Mouse (Mus musculus): ENCODE measurements around the gene Gstp2. TPM values are rescaled to one million over a fixed set of nuclear protein-coding genes. Genes with fewer than 3 reads are reported as not detected.
A peak's percentile ranks its signal among the peaks of the same experiment; 100 is the strongest.
"Not testable (repeated sequence)": the region's sequence is repeated elsewhere in the genome, so short reads cannot be mapped to it uniquely, and the experiment has no call there.

Gstp2 gene
- polyA plus RNA-seq, 1 experiment from 2014 or later, result 2.6 TPM

- not testable (repeated sequence) for H3K27me3 ChIP-seq (replicated peaks; ENCODE audit: control insufficient read depth, insufficient read depth, low read length); H3K36me3 ChIP-seq (ENCODE audit: control insufficient read depth, insufficient read depth, low read length); H3K4me2 ChIP-seq (ENCODE audit: low read length); H3K4me3 ChIP-seq (ENCODE audit: low read length); ATAC-seq; H3K27ac ChIP-seq (ENCODE audit: low read depth, low read length); H3K9me3 ChIP-seq (ENCODE audit: control insufficient read depth, low read length); H3K9ac ChIP-seq (ENCODE audit: low read depth, low read length); H3K4me1 ChIP-seq (ENCODE audit: control insufficient read depth, insufficient read depth, low read depth, low read length)
- 89% methylated on average over 5 of the region's 5 CpGs for WGBS
Measured at GRCm38 (mm10) chr19:4044109-4044508, 1.7 kb downstream of the Gstp2 start.

GRCm38 (mm10) chr19:4042124-4042523 lies 3.7 kb downstream of the Gstp2 start:
- 68% methylated on average over 14 of the region's 14 CpGs for WGBS
- H3K27me3 ChIP-seq (replicated peaks; ENCODE audit: control insufficient read depth, insufficient read depth, low read length), result no peaks in the 10 kb centered on the region
- no peak overlapping the region for H3K4me3 ChIP-seq (ENCODE audit: low read length)
- H3K27ac ChIP-seq (ENCODE audit: low read depth, low read length), result no peak overlapping the region
- no peaks in the 10 kb centered on the region; the same call in 1 of the 2 replicates for H3K4me1 ChIP-seq (ENCODE audit: control insufficient read depth, insufficient read depth, low read depth, low read length)
- H3K36me3 ChIP-seq (ENCODE audit: control insufficient read depth, insufficient read depth, low read length), result no peaks in the 10 kb centered on the region
- no peak for ATAC-seq
- no peak overlapping the region for H3K9ac ChIP-seq (ENCODE audit: low read depth, low read length)
- no peaks in the 10 kb centered on the region for H3K9me3 ChIP-seq (ENCODE audit: control insufficient read depth, low read length)
- no peak overlapping the region for H3K4me2 ChIP-seq (ENCODE audit: low read length)

- WGBS, result 90% methylated on average over 3 of the region's 4 CpGs
Measured at GRCm38 (mm10) chr19:4041500-4041899, 4.3 kb downstream of the Gstp2 start.

GRCm38 (mm10) chr19:4040941-4041340 lies 4.9 kb downstream of the Gstp2 start:
- WGBS, result 84% methylated on average over 5 of the region's 5 CpGs
- H3K27me3 ChIP-seq (replicated peaks; ENCODE audit: control insufficient read depth, insufficient read depth, low read length); H3K9me3 ChIP-seq (ENCODE audit: control insufficient read depth, low read length); ATAC-seq; H3K9ac ChIP-seq (ENCODE audit: low read depth, low read length); H3K4me2 ChIP-seq (ENCODE audit: low read length); H3K4me1 ChIP-seq (ENCODE audit: control insufficient read depth, insufficient read depth, low read depth, low read length); H3K27ac ChIP-seq (ENCODE audit: low read depth, low read length); H3K36me3 ChIP-seq (ENCODE audit: control insufficient read depth, insufficient read depth, low read length); H3K4me3 ChIP-seq (ENCODE audit: low read length): not testable (repeated sequence)

More at GRCm38 (mm10) chr19:4041500-4041899, 4.3 kb downstream of the Gstp2 start:
- not testable (repeated sequence) for H3K9me3 ChIP-seq (ENCODE audit: control insufficient read depth, low read length); ATAC-seq; H3K4me1 ChIP-seq (ENCODE audit: control insufficient read depth, insufficient read depth, low read depth, low read length); H3K9ac ChIP-seq (ENCODE audit: low read depth, low read length); H3K4me2 ChIP-seq (ENCODE audit: low read length); H3K36me3 ChIP-seq (ENCODE audit: control insufficient read depth, insufficient read depth, low read length); H3K4me3 ChIP-seq (ENCODE audit: low read length); H3K27ac ChIP-seq (ENCODE audit: low read depth, low read length); H3K27me3 ChIP-seq (replicated peaks; ENCODE audit: control insufficient read depth, insufficient read depth, low read length)

GRCm38 (mm10) chr19:4037788-4038232 lies 8.0 kb downstream of the Gstp2 start, which contains the start of gene Gstp1:
Gene Gstp1, minus strand, starts transcription at chr19:4037985.
- Histone ChIP-seq H3K4me3 (ENCODE audit: low read length) (peak within 1 kb of the TSS; percentile 73), H3K4me2 (ENCODE audit: low read length) (peak within 1 kb of the TSS; percentile 65), H3K9ac (ENCODE audit: low read depth, low read length) (peak within 1 kb of the TSS; percentile 89), H3K9me3 (ENCODE audit: control insufficient read depth, low read length) (no peaks in the 10 kb centered on the region), H3K27me3 (replicated peaks; ENCODE audit: control insufficient read depth, insufficient read depth, low read length) (no peaks in the 10 kb centered on the region), H3K27ac (ENCODE audit: low read depth, low read length) (peak within 1 kb of the TSS; percentile 70), H3K36me3 (ENCODE audit: control insufficient read depth, insufficient read depth, low read length) (no peaks in the 10 kb centered on the region), H3K4me1 (ENCODE audit: control insufficient read depth, insufficient read depth, low read depth, low read length) (peaks cover 7% of the 10 kb centered on the region)
- peak; percentile 95 for ATAC-seq
- WGBS, result 0% methylated on average over 25 of the region's 26 CpGs

- peak overlapping the region; percentile 65 for H3K4me2 ChIP-seq (ENCODE audit: low read length)
- peak overlapping the region; percentile 89 for H3K9ac ChIP-seq (ENCODE audit: low read depth, low read length)
- H3K4me3 ChIP-seq (ENCODE audit: low read length), result peak overlapping the region; percentile 73
- H3K36me3 ChIP-seq (ENCODE audit: control insufficient read depth, insufficient read depth, low read length); H3K9me3 ChIP-seq (ENCODE audit: control insufficient read depth, low read length); H3K4me1 ChIP-seq (ENCODE audit: control insufficient read depth, insufficient read depth, low read depth, low read length); H3K27me3 ChIP-seq (replicated peaks; ENCODE audit: control insufficient read depth, insufficient read depth, low read length): not testable (repeated sequence)
- ATAC-seq, result peak; percentile 62
- WGBS, result 23% methylated on average over 7 of the region's 8 CpGs
- peak overlapping the region; percentile 70 for H3K27ac ChIP-seq (ENCODE audit: low read depth, low read length)
Measured at GRCm38 (mm10) chr19:4037154-4037787, 8.6 kb downstream of the Gstp2 start.

- no peak overlapping the region for H3K27ac ChIP-seq (ENCODE audit: low read depth, low read length)
- H3K9ac ChIP-seq (ENCODE audit: low read depth, low read length), result no peak overlapping the region
- H3K27me3 ChIP-seq (replicated peaks; ENCODE audit: control insufficient read depth, insufficient read depth, low read length), result no peaks in the 10 kb centered on the region
- 70% methylated on average over 12 of the region's 12 CpGs for WGBS
- H3K9me3 ChIP-seq (ENCODE audit: control insufficient read depth, low read length), result no peaks in the 10 kb centered on the region
- peak overlapping the region; percentile 34 for H3K4me2 ChIP-seq (ENCODE audit: low read length)
- H3K4me1 ChIP-seq (ENCODE audit: control insufficient read depth, insufficient read depth, low read depth, low read length), result peaks cover 7% of the 10 kb centered on the region
- no peaks in the 10 kb centered on the region for H3K36me3 ChIP-seq (ENCODE audit: control insufficient read depth, insufficient read depth, low read length)
- no peak for ATAC-seq
- no peak overlapping the region for H3K4me3 ChIP-seq (ENCODE audit: low read length)
Measured at GRCm38 (mm10) chr19:4036327-4037045, 9.3 kb downstream of the Gstp2 start.

- H3K4me2 ChIP-seq (ENCODE audit: low read length), result no peak overlapping the region
- H3K36me3 ChIP-seq (ENCODE audit: control insufficient read depth, insufficient read depth, low read length), result no peaks in the 10 kb centered on the region
- no peak for ATAC-seq
- no peaks in the 10 kb centered on the region for H3K9me3 ChIP-seq (ENCODE audit: control insufficient read depth, low read length)
- no peak overlapping the region for H3K9ac ChIP-seq (ENCODE audit: low read depth, low read length)
- H3K27me3 ChIP-seq (replicated peaks; ENCODE audit: control insufficient read depth, insufficient read depth, low read length), result no peaks in the 10 kb centered on the region
- H3K4me3 ChIP-seq (ENCODE audit: low read length), result no peak overlapping the region
- H3K27ac ChIP-seq (ENCODE audit: low read depth, low read length), result no peak overlapping the region
- H3K4me1 ChIP-seq (ENCODE audit: control insufficient read depth, insufficient read depth, low read depth, low read length), result peaks cover 7% of the 10 kb centered on the region
- 67% methylated on average over 5 of the region's 5 CpGs for WGBS
Measured at GRCm38 (mm10) chr19:4033742-4034141, 12.1 kb downstream of the Gstp2 start.

GRCm38 (mm10) chr19:4033298-4033697 lies 12.5 kb downstream of the Gstp2 start:
- H3K36me3 ChIP-seq (ENCODE audit: control insufficient read depth, insufficient read depth, low read length), result no peaks in the 10 kb centered on the region
- H3K27me3 ChIP-seq (replicated peaks; ENCODE audit: control insufficient read depth, insufficient read depth, low read length), result no peaks in the 10 kb centered on the region
- no peaks in the 10 kb centered on the region for H3K9me3 ChIP-seq (ENCODE audit: control insufficient read depth, low read length)
- no peak overlapping the region for H3K4me3 ChIP-seq (ENCODE audit: low read length)
- no peak overlapping the region for H3K4me2 ChIP-seq (ENCODE audit: low read length)
- no peak for ATAC-seq
- peaks cover 7% of the 10 kb centered on the region for H3K4me1 ChIP-seq (ENCODE audit: control insufficient read depth, insufficient read depth, low read depth, low read length)
- H3K9ac ChIP-seq (ENCODE audit: low read depth, low read length), result no peak overlapping the region
- H3K27ac ChIP-seq (ENCODE audit: low read depth, low read length), result no peak overlapping the region
- whole genome bisulfite sequencing, result 87% methylated on average over 3 of the region's 3 CpGs
